Mouse (Mus musculus): ENCODE results near the gene Nudt17. TPM values are rescaled to one million over a fixed set of nuclear protein-coding genes. Genes with fewer than 3 reads are reported as not detected.
"Not testable (repeated sequence)": the region's sequence is repeated elsewhere in the genome, so short reads cannot be mapped to it uniquely, and the experiment has no call there.

Nudt17 gene
- polyA plus RNA-seq, 1 experiment from 2014 or later = 10.8 TPM

GRCm38 (mm10) chr3:96698993-96699690 lies 9.2 kb downstream of the Nudt17 start:
- H3K27ac ChIP-seq (replicated peaks; ENCODE audit: low read depth, low read length) = no peak overlapping the region
- H3K9ac ChIP-seq (ENCODE audit: low read length) = peak overlapping the region; percentile 18; the same call in 1 of the 2 replicates
- H3K27me3 ChIP-seq (ENCODE audit: control insufficient read depth, insufficient read depth, low read length) = no peaks in the 10 kb centered on the region
- DNase-seq (ENCODE audit: low spot score) (no peak), ATAC-seq (ENCODE audit: insufficient number of reproducible peaks, low FRiP score, low TSS enrichment, low read depth) (no peak)
- H3K36me3 ChIP-seq (ENCODE audit: control insufficient read depth, insufficient read depth, low read length) = peaks cover 4% of the 10 kb centered on the region
- no peak overlapping the region for H3K4me2 ChIP-seq (ENCODE audit: low read depth, severe bottlenecking)
- H3K9me3 ChIP-seq (ENCODE audit: control insufficient read depth, low read length) = no peaks in the 10 kb centered on the region
- 24% methylated on average over 19 of the region's 19 CpGs for WGBS
- no peak overlapping the region for H3K4me3 ChIP-seq (ENCODE audit: low read depth, low read length)
- H3K4me1 ChIP-seq (ENCODE audit: control insufficient read depth, insufficient read depth, low read length) = peaks cover 7% of the 10 kb centered on the region; the same call in 1 of the 2 replicates

- Histone ChIP-seq H3K36me3 (ENCODE audit: control insufficient read depth, insufficient read depth, low read length) (no peaks in the 10 kb centered on the region; the same call in 1 of the 2 replicates), H3K27me3 (ENCODE audit: control insufficient read depth, insufficient read depth, low read length) (no peaks in the 10 kb centered on the region), H3K9ac (ENCODE audit: low read length) (peak overlapping the region; percentile 91), H3K27ac (replicated peaks; ENCODE audit: low read depth, low read length) (peak overlapping the region; percentile 94), H3K4me1 (ENCODE audit: control insufficient read depth, insufficient read depth, low read length) (peaks cover 9% of the 10 kb centered on the region; the same call in 1 of the 2 replicates), H3K4me3 (ENCODE audit: low read depth, low read length) (peak overlapping the region; percentile 82), H3K4me2 (ENCODE audit: low read depth, severe bottlenecking) (peak overlapping the region; percentile 69), H3K9me3 (ENCODE audit: control insufficient read depth, low read length) (no peaks in the 10 kb centered on the region)
- DNase-seq (ENCODE audit: low spot score) (peak; percentile 91), ATAC-seq (ENCODE audit: insufficient number of reproducible peaks, low FRiP score, low TSS enrichment, low read depth) (peak; percentile 91)
- WGBS = under 1% methylated on average over 82 of the region's 85 CpGs
Measured at GRCm38 (mm10) chr3:96696766-96697732, 11.3 kb downstream of the Nudt17 start.

GRCm38 (mm10) chr3:96696198-96696765 lies 12.1 kb downstream of the Nudt17 start, which contains the start of gene Pias3:
TSS of gene Pias3 (plus strand) at chr3:96696384.
- ATAC-seq (ENCODE audit: insufficient number of reproducible peaks, low FRiP score, low TSS enrichment, low read depth) (peak; percentile 69), DNase-seq (ENCODE audit: low spot score) (peak; percentile 88)
- no peaks in the 10 kb centered on the region for H3K9me3 ChIP-seq (ENCODE audit: control insufficient read depth, low read length)
- peak within 1 kb of the TSS; percentile 82 for H3K4me3 ChIP-seq (ENCODE audit: low read depth, low read length)
- H3K36me3 ChIP-seq (ENCODE audit: control insufficient read depth, insufficient read depth, low read length) = no peaks in the 10 kb centered on the region
- peaks cover 9% of the 10 kb centered on the region; the same call in 1 of the 2 replicates for H3K4me1 ChIP-seq (ENCODE audit: control insufficient read depth, insufficient read depth, low read length)
- peak within 1 kb of the TSS; percentile 91 for H3K9ac ChIP-seq (ENCODE audit: low read length)
- no peaks in the 10 kb centered on the region for H3K27me3 ChIP-seq (ENCODE audit: control insufficient read depth, insufficient read depth, low read length)
- under 1% methylated on average over 35 of the region's 35 CpGs for WGBS
- H3K4me2 ChIP-seq (ENCODE audit: low read depth, severe bottlenecking) = peak within 1 kb of the TSS; percentile 69
- H3K27ac ChIP-seq (replicated peaks; ENCODE audit: low read depth, low read length) = peak within 1 kb of the TSS; percentile 94

- WGBS = 100% methylated on average over 1 of the region's 1 CpGs
- H3K9me3 ChIP-seq (ENCODE audit: control insufficient read depth, low read length) = no peaks in the 10 kb centered on the region
- H3K4me2 ChIP-seq (ENCODE audit: low read depth, severe bottlenecking) = no peak overlapping the region
- H3K4me3 ChIP-seq (ENCODE audit: low read depth, low read length) = no peak overlapping the region
- no peak overlapping the region for H3K27ac ChIP-seq (replicated peaks; ENCODE audit: low read depth, low read length)
- ATAC-seq (ENCODE audit: insufficient number of reproducible peaks, low FRiP score, low TSS enrichment, low read depth) (no peak), DNase-seq (ENCODE audit: low spot score) (no peak)
- H3K9ac ChIP-seq (ENCODE audit: low read length) = no peak overlapping the region
- H3K36me3 ChIP-seq (ENCODE audit: control insufficient read depth, insufficient read depth, low read length) = no peaks in the 10 kb centered on the region
- H3K27me3 ChIP-seq (ENCODE audit: control insufficient read depth, insufficient read depth, low read length) = no peaks in the 10 kb centered on the region
- 0 out of 2 replicates have a peak, but pooled peaks cover 5% of the 10 kb centered on the region for H3K4me1 ChIP-seq (ENCODE audit: control insufficient read depth, insufficient read depth, low read length)
Measured at GRCm38 (mm10) chr3:96693579-96693978, 14.8 kb downstream of the Nudt17 start.

- H3K36me3 ChIP-seq (ENCODE audit: control insufficient read depth, insufficient read depth, low read length) = no peaks in the 10 kb centered on the region
- no peak overlapping the region for H3K4me2 ChIP-seq (ENCODE audit: low read depth, severe bottlenecking)
- no peak overlapping the region for H3K27ac ChIP-seq (replicated peaks; ENCODE audit: low read depth, low read length)
- no peaks in the 10 kb centered on the region for H3K9me3 ChIP-seq (ENCODE audit: control insufficient read depth, low read length)
- DNase-seq (ENCODE audit: low spot score) (peak; percentile 66), ATAC-seq (ENCODE audit: insufficient number of reproducible peaks, low FRiP score, low TSS enrichment, low read depth) (no peak)
- 14% methylated on average over 3 of the region's 3 CpGs for WGBS
- 0 out of 2 replicates have a peak, but pooled peaks cover 5% of the 10 kb centered on the region for H3K4me1 ChIP-seq (ENCODE audit: control insufficient read depth, insufficient read depth, low read length)
- H3K4me3 ChIP-seq (ENCODE audit: low read depth, low read length) = no peak overlapping the region
- H3K27me3 ChIP-seq (ENCODE audit: control insufficient read depth, insufficient read depth, low read length) = no peaks in the 10 kb centered on the region
- H3K9ac ChIP-seq (ENCODE audit: low read length) = no peak overlapping the region
Measured at GRCm38 (mm10) chr3:96692506-96692905, 15.9 kb downstream of the Nudt17 start.

- 0 out of 2 replicates have a peak, but pooled peaks cover 2% of the 10 kb centered on the region for H3K4me1 ChIP-seq (ENCODE audit: control insufficient read depth, insufficient read depth, low read length)
- H3K36me3 ChIP-seq (ENCODE audit: control insufficient read depth, insufficient read depth, low read length) = no peaks in the 10 kb centered on the region
- WGBS = 47% methylated on average over 3 of the region's 3 CpGs
- H3K4me2 ChIP-seq (ENCODE audit: low read depth, severe bottlenecking) = no peak overlapping the region
- H3K9me3 ChIP-seq (ENCODE audit: control insufficient read depth, low read length) = no peaks in the 10 kb centered on the region
- no peak overlapping the region for H3K9ac ChIP-seq (ENCODE audit: low read length)
- H3K27me3 ChIP-seq (ENCODE audit: control insufficient read depth, insufficient read depth, low read length) = peaks cover 4% of the 10 kb centered on the region
- ATAC-seq (ENCODE audit: insufficient number of reproducible peaks, low FRiP score, low TSS enrichment, low read depth) = no peak
- no peak overlapping the region for H3K4me3 ChIP-seq (ENCODE audit: low read depth, low read length)
- DNase-seq (ENCODE audit: low spot score) = no peak
- no peak overlapping the region for H3K27ac ChIP-seq (replicated peaks; ENCODE audit: low read depth, low read length)
Measured at GRCm38 (mm10) chr3:96690298-96690697, 18.1 kb downstream of the Nudt17 start.

GRCm38 (mm10) chr3:96688854-96689253 lies 19.5 kb downstream of the Nudt17 start:
- WGBS = 81% methylated on average over 11 of the region's 11 CpGs
- no peak for ATAC-seq (ENCODE audit: insufficient number of reproducible peaks, low FRiP score, low TSS enrichment, low read depth)
- H3K4me1 ChIP-seq (ENCODE audit: control insufficient read depth, insufficient read depth, low read length) = 0 out of 2 replicates have a peak, but pooled peaks cover 2% of the 10 kb centered on the region

GRCm38 (mm10) chr3:96686057-96686456 lies 22.3 kb downstream of the Nudt17 start:
- DNase-seq (ENCODE audit: low spot score); H3K4me2 ChIP-seq (ENCODE audit: low read depth, severe bottlenecking); H3K27ac ChIP-seq (replicated peaks; ENCODE audit: low read depth, low read length); H3K36me3 ChIP-seq (ENCODE audit: control insufficient read depth, insufficient read depth, low read length); H3K9me3 ChIP-seq (ENCODE audit: control insufficient read depth, low read length); ATAC-seq (ENCODE audit: insufficient number of reproducible peaks, low FRiP score, low TSS enrichment, low read depth); H3K4me3 ChIP-seq (ENCODE audit: low read depth, low read length); H3K9ac ChIP-seq (ENCODE audit: low read length); H3K4me1 ChIP-seq (ENCODE audit: control insufficient read depth, insufficient read depth, low read length): not testable (repeated sequence)
- WGBS = 90% methylated on average over 5 of the region's 5 CpGs
- peaks cover 17% of the 10 kb centered on the region for H3K27me3 ChIP-seq (ENCODE audit: control insufficient read depth, insufficient read depth, low read length)

More at GRCm38 (mm10) chr3:96688854-96689253, 19.5 kb downstream of the Nudt17 start:
- Histone ChIP-seq H3K4me2 (ENCODE audit: low read depth, severe bottlenecking) (no peak overlapping the region), H3K4me3 (ENCODE audit: low read depth, low read length) (no peak overlapping the region), H3K27me3 (ENCODE audit: control insufficient read depth, insufficient read depth, low read length) (peaks cover 13% of the 10 kb centered on the region), H3K36me3 (ENCODE audit: control insufficient read depth, insufficient read depth, low read length) (no peaks in the 10 kb centered on the region), H3K27ac (replicated peaks; ENCODE audit: low read depth, low read length) (no peak overlapping the region), H3K9me3 (ENCODE audit: control insufficient read depth, low read length) (no peaks in the 10 kb centered on the region), H3K9ac (ENCODE audit: low read length) (no peak overlapping the region)
- no peak for DNase-seq (ENCODE audit: low spot score)

Data from limb, embryonic 11.5 days (tissue).